Mouse (Mus musculus): ENCODE data around the gene Cryba2. TPM values are rescaled to one million over a fixed set of nuclear protein-coding genes. Genes with fewer than 3 reads are reported as not detected.
A peak's percentile ranks its signal among the peaks of the same experiment; 100 is the strongest.

Cryba2 gene
- polyA plus RNA-seq, 1 experiment from 2014 or later: not detected

DNA sequence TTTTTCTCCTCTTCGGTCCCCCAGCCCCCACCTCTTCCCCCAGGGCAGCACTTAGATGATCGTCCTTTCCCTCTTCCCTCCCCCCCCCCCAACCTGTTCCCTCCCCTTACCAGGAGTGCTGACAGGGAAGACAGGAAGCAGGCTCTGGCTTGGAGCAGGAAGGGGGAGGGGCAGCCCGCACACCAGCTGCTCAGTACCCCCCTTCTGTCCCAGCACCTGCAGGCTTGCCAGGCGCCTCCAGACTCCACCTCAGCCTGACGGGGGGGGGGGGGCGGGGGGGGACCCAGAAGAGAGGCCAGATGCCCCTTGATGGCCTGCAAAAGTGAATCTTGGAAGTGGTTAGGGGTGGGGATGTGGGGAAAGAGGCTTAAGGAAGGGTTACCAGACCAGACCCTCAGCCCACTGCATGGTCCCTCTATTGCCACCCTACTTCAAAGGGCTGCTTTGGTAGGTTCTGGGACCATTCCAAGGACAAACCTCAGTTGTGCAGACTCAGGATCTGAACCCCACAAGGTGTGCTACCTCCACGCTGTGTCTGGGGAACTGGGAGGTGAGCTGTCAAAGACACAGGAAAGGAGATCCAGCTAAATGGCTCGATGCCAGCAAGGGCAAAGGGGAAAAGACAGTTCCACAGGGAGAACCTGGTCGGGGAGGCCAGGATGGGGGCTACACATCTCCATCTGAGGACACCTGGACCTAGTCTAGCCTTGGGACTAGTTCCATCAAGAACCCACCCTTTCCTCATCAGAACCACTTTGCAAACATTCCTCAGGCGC, 5.9 kb upstream of the Cryba2 start:
- Histone ChIP-seq H3K4me2 (no peak overlapping the region), H3K4me1 (ENCODE audit: insufficient read depth) (0 out of 2 replicates have a peak, but pooled peaks cover 4% of the 10 kb centered on the region), H3K4me3 (ENCODE audit: low read depth, low read length) (no peak overlapping the region), H3K9ac (no peak overlapping the region), H3K27me3 (ENCODE audit: insufficient read depth, low read length) (peaks cover 82% of the 10 kb centered on the region), H3K36me3 (ENCODE audit: insufficient read depth) (no peaks in the 10 kb centered on the region), H3K9me3 (ENCODE audit: low read depth, low read length) (no peaks in the 10 kb centered on the region), H3K27ac (ENCODE audit: low read depth) (no peak overlapping the region)
- DNase-seq (no peak), ATAC-seq (ENCODE audit: insufficient read depth) (no peak)
- 7% methylated on average over 9 of the region's 10 CpGs for WGBS
- no peak for TF ChIP-seq CTCF (IDR thresholded peaks at IDR 0.05; ENCODE audit: low read depth)

DNA sequence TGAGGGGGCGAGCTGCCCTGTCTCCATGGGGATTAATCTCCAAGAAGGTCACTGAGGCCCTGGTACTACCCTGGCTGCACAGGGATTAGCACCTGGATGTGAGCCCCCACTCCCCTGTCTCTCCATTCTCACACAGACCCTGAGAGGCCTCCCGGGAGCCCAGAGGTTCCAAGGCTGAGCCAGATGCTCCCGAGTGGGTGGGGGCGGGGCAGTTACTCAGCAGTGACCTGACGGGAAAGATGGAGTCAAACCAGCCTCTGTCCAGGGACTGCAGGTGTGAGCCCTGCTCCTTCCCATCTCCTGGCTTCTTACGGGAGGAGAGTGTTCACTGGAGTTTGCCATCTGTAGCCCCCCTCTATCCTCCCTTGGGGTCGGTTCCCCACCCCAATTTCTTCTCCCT, 5.0 kb upstream of the Cryba2 start:
- no peak overlapping the region for H3K4me3 ChIP-seq (ENCODE audit: low read depth, low read length)
- H3K4me1 ChIP-seq (ENCODE audit: insufficient read depth): 0 out of 2 replicates have a peak, but pooled peaks cover 4% of the 10 kb centered on the region
- ATAC-seq (ENCODE audit: insufficient read depth) (no peak), DNase-seq (no peak)
- H3K27me3 ChIP-seq (ENCODE audit: insufficient read depth, low read length): peaks cover 87% of the 10 kb centered on the region
- H3K36me3 ChIP-seq (ENCODE audit: insufficient read depth): no peaks in the 10 kb centered on the region
- H3K9me3 ChIP-seq (ENCODE audit: low read depth, low read length): no peaks in the 10 kb centered on the region
- H3K9ac ChIP-seq: no peak overlapping the region
- no peak for TF ChIP-seq CTCF (IDR thresholded peaks at IDR 0.05; ENCODE audit: low read depth)
- 5% methylated on average over 7 of the region's 7 CpGs for WGBS
- H3K27ac ChIP-seq (ENCODE audit: low read depth): no peak overlapping the region
- H3K4me2 ChIP-seq: no peak overlapping the region

DNA sequence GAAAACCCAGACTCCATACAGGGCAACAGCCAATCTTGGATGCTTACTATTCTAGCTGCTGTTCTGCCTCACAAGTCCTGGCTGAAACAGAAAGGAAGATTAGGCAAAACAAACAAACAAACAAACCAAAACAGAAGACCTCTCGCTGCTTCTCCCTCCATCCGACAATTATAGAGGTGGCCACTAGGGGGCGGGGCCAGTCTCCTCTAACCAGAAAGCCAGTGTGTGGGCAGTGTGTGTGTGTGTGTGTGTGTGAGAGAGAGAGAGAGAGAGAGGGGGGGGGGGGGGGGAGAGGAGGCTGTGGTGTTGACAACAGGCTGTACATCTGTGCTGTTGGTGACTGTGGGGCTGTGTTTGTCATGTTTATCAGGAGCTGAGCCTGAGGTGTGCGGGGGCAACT, 2.0 kb upstream of the Cryba2 start:
- 22% methylated on average over 4 of the region's 4 CpGs for WGBS

DNA sequence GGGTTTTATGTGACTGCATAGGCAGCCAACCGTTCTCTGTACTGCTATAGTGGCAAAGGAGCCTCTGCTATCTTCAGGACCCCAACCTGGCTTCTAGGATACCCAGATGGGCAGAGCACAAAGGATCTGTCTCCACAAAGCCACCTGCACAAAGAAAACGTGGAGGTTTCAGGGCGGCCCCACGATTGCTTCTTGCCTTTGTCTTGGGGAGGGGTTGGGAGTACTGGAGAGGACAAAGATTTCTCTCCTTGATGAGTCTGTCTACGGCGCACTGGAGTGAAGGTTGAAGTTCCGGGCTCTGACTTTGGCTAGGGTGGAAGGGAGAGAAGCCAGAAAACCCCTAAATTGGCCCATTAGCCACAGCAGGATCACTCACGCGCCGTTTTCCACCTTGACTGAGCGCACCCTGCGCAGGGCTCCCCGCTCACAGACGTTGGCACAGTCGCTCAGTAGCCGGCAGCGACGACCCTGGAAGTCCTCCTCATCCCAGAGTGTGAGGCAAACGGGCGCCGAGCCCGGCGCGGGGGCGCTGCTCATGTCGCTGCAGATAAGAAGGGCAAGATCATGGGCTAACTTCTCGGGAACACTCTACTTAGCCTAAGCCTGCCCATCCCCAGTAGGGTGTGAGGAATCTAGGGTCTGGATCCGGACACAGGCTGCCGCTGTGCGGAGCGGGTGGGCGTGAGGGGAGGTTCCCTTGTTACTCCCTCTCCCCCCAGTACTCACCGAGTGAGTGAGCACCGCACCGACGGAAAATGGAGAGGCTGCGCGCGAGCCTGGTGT, 401 bp downstream of the Cryba2 start:
- H3K4me1 ChIP-seq (ENCODE audit: insufficient read depth): no peaks in the 10 kb centered on the region
- H3K27me3 ChIP-seq (ENCODE audit: insufficient read depth, low read length): peaks cover 82% of the 10 kb centered on the region
- no peak overlapping the region for H3K4me2 ChIP-seq
- DNase-seq (no peak), ATAC-seq (ENCODE audit: insufficient read depth) (no peak)
- WGBS: 2% methylated on average over 39 of the region's 39 CpGs
- H3K27ac ChIP-seq (ENCODE audit: low read depth): no peak overlapping the region
- no peak for TF ChIP-seq CTCF (IDR thresholded peaks at IDR 0.05; ENCODE audit: low read depth)
- no peak overlapping the region for H3K9ac ChIP-seq
- no peak overlapping the region for H3K4me3 ChIP-seq (ENCODE audit: low read depth, low read length)
- H3K36me3 ChIP-seq (ENCODE audit: insufficient read depth): no peaks in the 10 kb centered on the region
- no peaks in the 10 kb centered on the region for H3K9me3 ChIP-seq (ENCODE audit: low read depth, low read length)

More for the DNA sequence above, 2.0 kb upstream of the Cryba2 start:
- Histone ChIP-seq H3K27ac (ENCODE audit: low read depth) (no peak overlapping the region), H3K36me3 (ENCODE audit: insufficient read depth) (no peaks in the 10 kb centered on the region), H3K4me1 (ENCODE audit: insufficient read depth) (0 out of 2 replicates have a peak, but pooled peaks cover 4% of the 10 kb centered on the region), H3K4me3 (ENCODE audit: low read depth, low read length) (no peak overlapping the region), H3K9ac (no peak overlapping the region), H3K9me3 (ENCODE audit: low read depth, low read length) (no peaks in the 10 kb centered on the region), H3K27me3 (ENCODE audit: insufficient read depth, low read length) (peaks cover 89% of the 10 kb centered on the region), H3K4me2 (no peak overlapping the region)
- peak; percentile 83 for TF ChIP-seq CTCF (IDR thresholded peaks at IDR 0.05; ENCODE audit: low read depth)
- DNase-seq: peak; percentile 65
- no peak for ATAC-seq (ENCODE audit: insufficient read depth)

DNA sequence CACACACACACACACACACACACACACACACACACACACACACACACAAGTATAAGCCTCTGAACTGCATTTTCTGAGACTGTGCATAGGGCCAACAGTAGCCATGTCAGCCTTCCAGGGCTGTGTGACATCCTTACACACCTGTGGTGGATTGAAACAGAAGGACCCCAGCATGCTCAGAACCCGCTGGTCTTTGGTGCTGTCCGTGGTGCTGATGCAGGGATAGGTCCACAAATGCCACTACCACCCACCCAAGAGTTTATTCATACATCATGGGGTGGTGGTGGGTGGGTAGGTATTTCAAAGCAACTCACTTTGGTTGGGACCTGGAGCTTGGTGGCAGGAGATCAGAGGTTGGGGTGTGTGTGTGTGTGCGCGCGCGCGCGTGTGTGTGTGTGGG, 1.4 kb downstream of the Cryba2 start:
- no peak for ATAC-seq (ENCODE audit: insufficient read depth)
- no peaks in the 10 kb centered on the region for H3K36me3 ChIP-seq (ENCODE audit: insufficient read depth)
- H3K4me3 ChIP-seq (ENCODE audit: low read depth, low read length): no peak overlapping the region
- no peak for TF ChIP-seq CTCF (IDR thresholded peaks at IDR 0.05; ENCODE audit: low read depth)
- no peak overlapping the region for H3K4me2 ChIP-seq
- H3K9me3 ChIP-seq (ENCODE audit: low read depth, low read length): no peaks in the 10 kb centered on the region
- no peak overlapping the region for H3K9ac ChIP-seq
- H3K27ac ChIP-seq (ENCODE audit: low read depth): no peak overlapping the region
- WGBS: 9% methylated on average over 8 of the region's 8 CpGs
- H3K4me1 ChIP-seq (ENCODE audit: insufficient read depth): no peaks in the 10 kb centered on the region
- peaks cover 79% of the 10 kb centered on the region for H3K27me3 ChIP-seq (ENCODE audit: insufficient read depth, low read length)
- peak; percentile 87 for DNase-seq

DNA sequence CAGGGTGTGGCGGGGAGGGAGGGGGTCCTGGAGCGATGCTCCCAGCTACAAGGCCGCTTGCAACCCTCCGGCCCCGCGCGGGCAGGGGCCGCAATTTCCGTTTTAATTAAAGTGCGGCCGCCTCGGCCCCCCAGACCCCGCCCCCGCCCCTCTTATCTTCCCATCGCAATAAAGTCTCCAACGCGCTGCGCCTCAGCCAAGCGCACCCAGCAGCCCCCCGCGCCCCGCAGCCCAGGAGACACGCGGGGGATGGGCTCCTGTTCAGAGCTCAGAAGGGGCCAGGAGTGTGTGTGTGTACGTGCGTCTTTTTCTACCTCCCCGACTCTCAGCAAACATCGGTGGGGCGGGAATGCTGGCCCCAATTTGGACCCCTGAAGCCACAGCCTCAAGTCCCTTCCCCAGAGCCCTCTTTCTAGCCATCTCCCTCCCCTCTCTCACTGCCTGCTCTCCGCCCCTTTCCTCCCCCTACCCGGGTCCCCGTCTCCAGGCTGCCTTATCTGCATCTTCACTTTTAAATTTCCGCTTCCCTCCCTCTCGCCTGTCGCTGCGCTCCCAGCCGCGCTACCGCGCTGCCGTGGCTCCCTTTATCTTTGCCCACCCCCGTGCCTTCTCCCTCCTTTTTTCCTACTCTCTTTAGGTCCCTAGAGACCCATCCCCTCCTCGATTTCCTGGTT, 7.4 kb downstream of the Cryba2 start, which contains the start of gene Fev:
TSS of gene Fev (minus strand) at position 51 of the 674 bp plus-strand sequence.
- WGBS: under 1% methylated on average over 43 of the region's 43 CpGs
- Histone ChIP-seq H3K9me3 (ENCODE audit: low read depth, low read length) (no peaks in the 10 kb centered on the region), H3K9ac (no peak within 1 kb of the TSS), H3K4me2 (peak within 1 kb of the TSS; percentile 56), H3K27ac (ENCODE audit: low read depth) (no peak within 1 kb of the TSS), H3K27me3 (ENCODE audit: insufficient read depth, low read length) (peaks cover 87% of the 10 kb centered on the region), H3K4me1 (ENCODE audit: insufficient read depth) (no peaks in the 10 kb centered on the region), H3K36me3 (ENCODE audit: insufficient read depth) (no peaks in the 10 kb centered on the region), H3K4me3 (ENCODE audit: low read depth, low read length) (peak within 1 kb of the TSS; percentile 28)
- ATAC-seq (ENCODE audit: insufficient read depth) (no peak), DNase-seq (peak; percentile 23)
- no peak for TF ChIP-seq CTCF (IDR thresholded peaks at IDR 0.05; ENCODE audit: low read depth)
